Mouse (Mus musculus): Measurements from ENCODE around the gene Bcl9. TPM values are rescaled to one million over a fixed set of nuclear protein-coding genes. Genes with fewer than 3 reads are reported as not detected.

Bcl9 gene
- polyA plus RNA-seq, 1 experiment: 15.2 TPM

DNA sequence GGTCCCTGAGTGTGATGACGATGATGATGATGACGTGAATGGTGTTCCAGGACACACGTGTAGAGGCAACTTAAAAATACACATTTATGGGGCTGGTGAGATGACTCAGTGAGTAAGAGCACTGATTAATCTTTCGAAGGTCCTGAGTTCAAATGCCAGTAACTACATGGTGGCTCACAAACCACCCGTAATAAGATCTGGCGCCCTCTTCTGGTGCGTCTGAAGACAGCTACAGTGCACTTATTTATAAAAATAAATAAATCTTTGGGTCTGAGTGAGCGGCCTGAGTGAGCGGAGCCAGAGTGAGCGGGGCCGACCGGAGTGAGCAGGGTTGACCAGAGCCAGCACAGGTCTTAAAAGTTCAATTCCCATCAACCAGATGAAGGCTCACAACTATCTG is 34.5 kb upstream of the Bcl9 start:
- Histone ChIP-seq H3K27me3 (ENCODE audit: control insufficient read depth, insufficient read depth, low read length) (no peaks in the 10 kb centered on the region), H3K4me3 (ENCODE audit: extremely low read depth, insufficient read depth, insufficient read length) (no peak overlapping the region), H3K27ac (ENCODE audit: insufficient read depth, low read length) (no peak overlapping the region), H3K4me1 (ENCODE audit: control insufficient read depth, insufficient read depth, insufficient read length) (no peaks in the 10 kb centered on the region), H3K36me3 (ENCODE audit: control insufficient read depth, insufficient read depth, low read length) (no peaks in the 10 kb centered on the region)
- no peak for TF ChIP-seq CTCF (IDR thresholded peaks at IDR 0.05; ENCODE audit: extremely low read depth, insufficient read depth, insufficient read length, insufficient replicate concordance)
- TF ChIP-seq POLR2A (IDR thresholded peaks at IDR 0.05; ENCODE audit: low read depth, low read length): no peak
- DNase-seq (ENCODE audit: low read depth in 1 of 2, low spot score in 2 of 2): peak in 1 of 2 experiments; percentile 16
- 83% methylated on average over 12 of the region's 12 CpGs for WGBS

DNA sequence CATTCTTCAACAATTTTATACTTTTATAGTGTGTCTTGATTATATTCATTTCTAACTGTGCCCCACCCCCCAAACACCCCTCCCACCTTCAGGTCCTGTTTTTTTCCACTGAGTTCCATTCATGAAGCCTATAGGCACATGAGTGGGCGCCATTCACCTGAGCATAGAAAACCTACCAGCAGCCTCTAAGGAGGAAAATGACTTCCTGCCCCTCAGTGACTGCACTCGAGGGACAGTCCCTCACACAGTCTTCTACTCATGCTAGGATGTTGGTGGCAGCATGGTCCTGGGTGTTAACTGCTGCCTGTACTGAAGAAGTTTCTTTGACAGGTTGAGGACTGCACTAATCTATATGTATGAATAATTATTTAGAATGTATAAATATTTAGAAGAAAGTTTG is 30.1 kb upstream of the Bcl9 start:
- Histone ChIP-seq H3K36me3 (ENCODE audit: control insufficient read depth, insufficient read depth, low read length) (no peaks in the 10 kb centered on the region), H3K4me1 (ENCODE audit: control insufficient read depth, insufficient read depth, insufficient read length) (no peaks in the 10 kb centered on the region), H3K4me3 (ENCODE audit: extremely low read depth, insufficient read depth, insufficient read length) (no peak overlapping the region), H3K27ac (ENCODE audit: insufficient read depth, low read length) (no peak overlapping the region), H3K27me3 (ENCODE audit: control insufficient read depth, insufficient read depth, low read length) (no peaks in the 10 kb centered on the region)
- DNase-seq (ENCODE audit: low read depth in 1 of 2, low spot score in 2 of 2): no peak
- TF ChIP-seq POLR2A (IDR thresholded peaks at IDR 0.05; ENCODE audit: low read depth, low read length) (no peak), CTCF (IDR thresholded peaks at IDR 0.05; ENCODE audit: extremely low read depth, insufficient read depth, insufficient read length, insufficient replicate concordance) (no peak)
- WGBS: 59% methylated on average over 2 of the region's 2 CpGs

DNA sequence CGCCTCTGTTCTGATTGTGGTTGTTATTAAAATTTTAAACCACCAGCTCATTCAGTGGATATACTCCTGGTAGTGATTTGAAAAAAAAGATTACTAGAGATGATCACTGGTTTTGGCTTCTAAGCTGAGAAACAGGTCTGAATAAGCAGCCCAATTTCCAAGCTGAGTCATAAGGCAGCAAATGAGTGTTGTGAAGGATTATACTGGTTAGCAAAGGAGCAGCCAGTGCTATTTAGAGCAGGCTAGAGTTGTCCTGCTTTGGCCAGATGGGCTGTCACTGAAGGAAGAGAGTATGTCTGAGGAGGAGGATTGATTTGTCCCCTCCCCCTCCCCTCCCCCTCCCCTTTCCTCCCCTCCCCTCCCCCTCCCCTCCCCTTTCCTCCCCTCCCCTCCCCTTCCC is 29.6 kb upstream of the Bcl9 start:
- WGBS: 90% methylated on average over 1 of the region's 1 CpGs

GRCm38 (mm10) chr3:97325621-97326345 is 28.1 kb upstream of the Bcl9 start:
- H3K36me3 ChIP-seq (ENCODE audit: control insufficient read depth, insufficient read depth, low read length): no peaks in the 10 kb centered on the region
- H3K27me3 ChIP-seq (ENCODE audit: control insufficient read depth, insufficient read depth, low read length): no peaks in the 10 kb centered on the region
- H3K4me1 ChIP-seq (ENCODE audit: control insufficient read depth, insufficient read depth, insufficient read length): no peaks in the 10 kb centered on the region
- no peak overlapping the region for H3K4me3 ChIP-seq (ENCODE audit: extremely low read depth, insufficient read depth, insufficient read length)
- no peak for DNase-seq (ENCODE audit: low read depth in 1 of 2, low spot score in 2 of 2)
- no peak for TF ChIP-seq POLR2A (IDR thresholded peaks at IDR 0.05; ENCODE audit: low read depth, low read length)
- no peak for TF ChIP-seq CTCF (IDR thresholded peaks at IDR 0.05; ENCODE audit: extremely low read depth, insufficient read depth, insufficient read length, insufficient replicate concordance)
- 87% methylated on average over 15 of the region's 15 CpGs for WGBS
- no peak overlapping the region for H3K27ac ChIP-seq (ENCODE audit: insufficient read depth, low read length)

More for the DNA sequence above, 29.6 kb upstream of the Bcl9 start:
- no peak for DNase-seq (ENCODE audit: low read depth in 1 of 2, low spot score in 2 of 2)
- no peaks in the 10 kb centered on the region for H3K36me3 ChIP-seq (ENCODE audit: control insufficient read depth, insufficient read depth, low read length)
- no peak overlapping the region for H3K4me3 ChIP-seq (ENCODE audit: extremely low read depth, insufficient read depth, insufficient read length)
- no peak for TF ChIP-seq POLR2A (IDR thresholded peaks at IDR 0.05; ENCODE audit: low read depth, low read length)
- TF ChIP-seq CTCF (IDR thresholded peaks at IDR 0.05; ENCODE audit: extremely low read depth, insufficient read depth, insufficient read length, insufficient replicate concordance): no peak
- H3K27me3 ChIP-seq (ENCODE audit: control insufficient read depth, insufficient read depth, low read length): no peaks in the 10 kb centered on the region
- H3K4me1 ChIP-seq (ENCODE audit: control insufficient read depth, insufficient read depth, insufficient read length): no peaks in the 10 kb centered on the region
- H3K27ac ChIP-seq (ENCODE audit: insufficient read depth, low read length): no peak overlapping the region

DNA sequence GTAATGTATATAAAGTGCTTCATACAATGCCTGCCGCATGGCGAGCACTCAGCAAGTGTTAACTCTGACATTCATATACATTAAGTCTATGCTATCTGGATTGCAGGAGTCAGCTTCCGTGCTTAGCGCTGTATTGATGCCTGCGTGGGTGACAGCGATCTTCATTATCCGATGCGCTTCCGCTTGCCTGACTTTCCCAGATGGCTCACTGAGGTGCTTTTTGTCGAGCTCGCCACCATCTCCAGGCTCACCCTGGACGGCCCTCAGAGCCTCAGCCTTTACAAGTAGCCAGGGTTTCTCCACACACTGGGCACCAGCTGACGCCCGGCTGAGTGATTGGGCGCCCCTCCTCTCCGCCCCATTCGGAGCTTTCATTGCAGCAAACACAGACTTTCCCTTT is 26.3 kb upstream of the Bcl9 start:
- no peaks in the 10 kb centered on the region for H3K27me3 ChIP-seq (ENCODE audit: control insufficient read depth, insufficient read depth, low read length)
- DNase-seq (ENCODE audit: low read depth in 1 of 2, low spot score in 2 of 2): no peak
- 77% methylated on average over 17 of the region's 17 CpGs for WGBS
- H3K27ac ChIP-seq (ENCODE audit: insufficient read depth, low read length): no peak overlapping the region
- H3K4me3 ChIP-seq (ENCODE audit: extremely low read depth, insufficient read depth, insufficient read length): no peak overlapping the region
- no peaks in the 10 kb centered on the region for H3K36me3 ChIP-seq (ENCODE audit: control insufficient read depth, insufficient read depth, low read length)
- H3K4me1 ChIP-seq (ENCODE audit: control insufficient read depth, insufficient read depth, insufficient read length): no peaks in the 10 kb centered on the region
- no peak for TF ChIP-seq CTCF (IDR thresholded peaks at IDR 0.05; ENCODE audit: extremely low read depth, insufficient read depth, insufficient read length, insufficient replicate concordance)
- no peak for TF ChIP-seq POLR2A (IDR thresholded peaks at IDR 0.05; ENCODE audit: low read depth, low read length)

DNA sequence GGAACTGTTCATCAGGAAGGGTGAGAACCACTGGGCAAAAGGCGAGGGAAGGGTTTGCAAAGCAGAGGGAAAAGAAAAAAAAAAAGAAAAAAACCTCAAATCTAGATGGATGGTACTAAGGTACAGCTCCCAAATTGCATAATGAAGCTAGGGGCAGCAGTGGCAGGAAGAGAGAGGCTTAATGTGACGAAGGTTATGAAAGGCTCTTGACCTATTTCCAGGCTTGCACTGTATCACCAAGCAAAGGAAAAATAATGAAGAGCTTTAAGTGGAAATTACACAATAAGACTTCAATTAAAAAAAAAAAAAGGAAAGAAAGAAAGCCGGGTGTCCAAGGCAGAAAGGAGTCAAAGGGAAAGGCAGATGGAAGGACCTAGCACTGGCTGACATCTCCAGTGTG is 19.6 kb upstream of the Bcl9 start:
- Histone ChIP-seq H3K27me3 (ENCODE audit: control insufficient read depth, insufficient read depth, low read length) (no peaks in the 10 kb centered on the region), H3K27ac (ENCODE audit: insufficient read depth, low read length) (no peak overlapping the region), H3K4me1 (ENCODE audit: control insufficient read depth, insufficient read depth, insufficient read length) (no peaks in the 10 kb centered on the region), H3K4me3 (ENCODE audit: extremely low read depth, insufficient read depth, insufficient read length) (no peak overlapping the region), H3K36me3 (ENCODE audit: control insufficient read depth, insufficient read depth, low read length) (no peaks in the 10 kb centered on the region)
- TF ChIP-seq CTCF (IDR thresholded peaks at IDR 0.05; ENCODE audit: extremely low read depth, insufficient read depth, insufficient read length, insufficient replicate concordance) (no peak), POLR2A (IDR thresholded peaks at IDR 0.05; ENCODE audit: low read depth, low read length) (no peak)
- WGBS: 70% methylated on average over 3 of the region's 3 CpGs
- DNase-seq (ENCODE audit: low read depth in 1 of 2, low spot score in 2 of 2): no peak

- TF ChIP-seq CTCF (IDR thresholded peaks at IDR 0.05; ENCODE audit: extremely low read depth, insufficient read depth, insufficient read length, insufficient replicate concordance): no peak
- no peak for TF ChIP-seq POLR2A (IDR thresholded peaks at IDR 0.05; ENCODE audit: low read depth, low read length)
- Histone ChIP-seq H3K4me1 (ENCODE audit: control insufficient read depth, insufficient read depth, insufficient read length) (no peaks in the 10 kb centered on the region), H3K4me3 (ENCODE audit: extremely low read depth, insufficient read depth, insufficient read length) (no peak overlapping the region), H3K27ac (ENCODE audit: insufficient read depth, low read length) (no peak overlapping the region), H3K27me3 (ENCODE audit: control insufficient read depth, insufficient read depth, low read length) (no peaks in the 10 kb centered on the region), H3K36me3 (ENCODE audit: control insufficient read depth, insufficient read depth, low read length) (no peaks in the 10 kb centered on the region)
- WGBS: 87% methylated on average over 2 of the region's 2 CpGs
- DNase-seq (ENCODE audit: low read depth in 1 of 2, low spot score in 2 of 2): no peak
Measured at GRCm38 (mm10) chr3:97313431-97313830, 15.7 kb upstream of the Bcl9 start.

All from spleen, adult 2 months (tissue).